Mouse (Mus musculus): ENCODE results near the gene Pef1.

- no peak for TF ChIP-seq POLR2A (IDR thresholded peaks at IDR 0.05; ENCODE audit: control insufficient read depth, extremely low read depth, insufficient read depth, low read length, poor library complexity)
- no peak for TF ChIP-seq CTCF (IDR thresholded peaks at IDR 0.05; ENCODE audit: borderline replicate concordance, control insufficient read depth, extremely low read depth, insufficient read depth, low read length, poor library complexity)
These were observed 29.2 kb downstream of the Pef1 start for GRCm38 (mm10) chr4:130131448-130132105.

Data from thymus, adult 2 months (tissue).